Mouse (Mus musculus) left cerebral cortex, adult 11 months (tissue): ENCODE measurements around the gene Pde11a.
A peak's percentile ranks its signal among the peaks of the same experiment; 100 is the strongest.

Source experiments
- DNase-seq: peaks from one replicate; pipeline ENCODE4 v3.0.0; 2022; ENCODE audit warnings: low spot score

Pde11a gene

DNA sequence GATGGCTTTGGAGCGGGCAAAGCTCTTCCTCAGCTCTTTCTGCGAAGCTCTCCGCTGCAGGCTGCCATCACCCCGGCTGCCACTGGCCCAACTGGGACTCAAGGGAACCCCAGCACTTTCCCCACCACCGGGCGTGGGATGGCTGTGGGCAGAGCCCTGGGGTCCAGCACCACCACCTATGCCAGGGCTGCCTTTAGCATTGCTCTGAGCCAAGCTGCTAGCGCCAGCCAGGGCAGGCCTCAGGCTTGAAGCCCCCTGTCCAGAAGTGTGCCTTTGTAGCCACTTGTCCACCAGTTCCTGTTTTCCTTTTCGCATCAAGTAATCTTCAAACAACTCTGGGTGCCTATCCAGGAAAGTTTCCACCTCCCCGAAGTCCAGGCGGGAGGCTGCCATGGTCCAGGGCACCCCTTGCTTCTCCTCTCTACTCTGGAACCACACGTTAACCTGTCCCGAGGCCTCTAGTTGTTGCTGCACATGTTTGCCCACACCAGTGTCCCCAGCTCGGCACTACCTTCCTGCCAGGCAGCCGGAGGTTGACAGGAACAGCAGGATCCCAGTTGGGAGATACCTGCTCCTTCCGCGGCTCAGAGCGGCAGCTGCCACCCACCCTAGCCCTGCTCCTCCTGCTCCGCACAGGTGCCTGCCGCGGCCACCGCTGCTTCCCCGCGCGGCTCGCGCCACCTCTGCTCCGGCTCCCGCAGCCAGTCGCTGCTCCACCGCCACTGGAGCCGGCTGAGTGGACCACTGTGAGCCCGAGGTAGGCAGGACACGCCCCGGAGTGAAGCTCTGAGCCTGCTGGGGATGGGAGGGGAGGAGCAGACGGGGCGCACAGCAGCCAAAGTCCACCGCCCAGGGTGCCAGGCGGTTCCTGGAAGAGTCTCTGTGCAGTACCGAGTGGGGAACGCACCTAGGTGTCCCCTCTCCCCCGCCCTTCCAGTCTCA lies at the start of gene Pde11a:
Gene Pde11a, minus strand, starts transcription at position 560 of the 942 bp plus-strand sequence.
- no peak for DNase-seq

DNA sequence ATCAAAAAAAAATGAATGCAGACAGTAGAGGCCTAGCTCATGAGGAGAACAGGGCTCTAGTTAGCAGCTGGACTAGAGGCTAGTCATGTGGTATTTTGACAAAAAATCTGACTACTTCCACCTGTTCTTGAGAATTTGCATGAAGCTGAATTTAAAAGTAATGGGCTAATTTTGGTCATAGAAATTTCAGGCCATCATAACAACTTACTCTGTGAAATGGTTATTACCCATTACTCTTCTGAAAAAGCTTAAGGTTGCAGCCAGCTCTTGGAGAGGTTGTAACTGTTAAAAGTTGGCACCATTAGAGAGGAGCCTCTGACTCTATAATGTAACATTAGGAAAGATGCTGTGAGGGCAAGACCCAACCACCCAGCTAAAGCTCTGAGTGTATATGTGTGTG lies 48.0 kb upstream of the Pde11a start:
- no peak for DNase-seq

DNA sequence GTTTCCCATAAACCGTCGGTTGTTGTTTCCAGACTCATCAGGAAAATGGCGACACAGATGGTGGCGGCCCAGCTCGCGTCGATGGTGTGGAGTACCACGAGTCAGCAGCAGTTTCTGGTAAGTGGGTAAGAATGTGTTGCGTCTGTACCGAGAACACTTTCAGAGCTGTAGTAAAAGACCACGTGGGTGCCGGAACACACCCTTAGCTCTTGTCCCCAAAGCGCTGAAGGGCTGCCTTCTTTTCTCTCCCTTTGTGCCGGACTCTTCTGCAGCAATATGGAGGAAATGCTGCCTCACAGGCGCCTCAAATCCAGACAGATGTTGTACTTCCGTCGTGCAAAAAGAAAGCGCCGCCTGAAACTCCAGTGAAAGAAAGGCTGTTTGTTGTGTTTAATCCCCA lies 40.1 kb upstream of the Pde11a start:
- DNase-seq = no peak

DNA sequence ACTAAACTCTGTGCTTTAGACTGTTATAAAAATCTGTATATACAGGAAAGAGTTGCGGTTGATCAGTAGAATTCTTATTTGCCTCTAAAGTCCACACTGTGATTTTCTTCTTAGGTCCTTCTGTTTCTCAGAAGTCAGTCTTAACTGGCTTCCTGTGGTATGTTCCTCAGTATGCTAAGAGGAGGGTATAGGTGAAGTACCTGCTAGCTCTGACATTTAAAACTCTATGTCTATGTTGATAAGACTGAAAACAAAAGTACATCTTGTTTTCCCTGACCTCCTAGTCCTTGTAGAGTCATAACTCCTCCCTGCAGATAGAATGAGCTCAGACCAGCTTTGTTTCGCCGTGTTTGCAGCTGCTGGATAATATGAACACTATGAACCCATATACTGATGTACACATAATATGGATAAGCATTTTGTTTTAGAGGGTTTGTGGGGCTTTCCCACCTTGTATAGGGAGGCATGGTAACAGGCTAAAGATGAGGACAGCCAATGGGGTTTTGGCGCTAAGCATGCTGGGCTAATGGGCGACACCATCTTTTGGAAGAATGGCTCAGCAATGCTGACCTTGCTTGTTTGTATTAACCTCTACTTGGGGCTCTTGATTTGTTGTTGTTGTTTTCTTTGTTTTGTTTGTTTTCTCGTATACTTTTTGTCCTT lies 36.1 kb upstream of the Pde11a start:
- no peak for DNase-seq

DNA sequence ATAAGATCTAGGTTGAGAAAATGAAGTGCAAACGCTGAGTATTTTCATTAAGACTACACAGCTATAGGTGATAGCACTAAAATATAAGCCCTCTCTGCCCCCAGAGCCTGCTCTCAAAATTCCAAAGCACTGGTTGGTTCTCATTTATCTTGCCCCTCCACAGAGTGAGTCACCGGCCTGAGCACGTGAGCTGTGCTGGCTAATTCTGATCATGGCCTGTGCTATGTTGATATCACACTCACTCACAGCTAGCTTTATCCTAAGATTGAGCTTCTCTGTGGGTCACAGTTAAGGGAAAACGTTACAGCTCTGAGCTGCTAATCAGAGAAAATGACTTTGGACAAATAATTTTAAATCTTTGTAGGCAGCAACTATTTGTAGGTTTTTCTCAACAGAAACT lies 33.7 kb upstream of the Pde11a start:
- no peak for DNase-seq

DNA sequence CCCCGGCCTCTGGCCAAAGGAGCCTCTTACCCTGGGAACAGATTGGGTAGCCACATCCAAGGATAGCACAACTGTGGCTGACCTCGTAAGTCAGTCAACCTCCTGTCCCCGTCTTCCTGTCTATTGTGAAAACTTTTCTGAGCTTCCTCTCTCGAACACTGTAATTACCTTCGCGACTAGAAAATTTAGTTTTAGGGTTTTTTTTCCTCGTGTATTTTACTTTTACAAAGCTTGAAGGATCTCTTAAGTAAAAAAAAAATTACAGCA lies 32.0 kb upstream of the Pde11a start:
- no peak for DNase-seq

DNA sequence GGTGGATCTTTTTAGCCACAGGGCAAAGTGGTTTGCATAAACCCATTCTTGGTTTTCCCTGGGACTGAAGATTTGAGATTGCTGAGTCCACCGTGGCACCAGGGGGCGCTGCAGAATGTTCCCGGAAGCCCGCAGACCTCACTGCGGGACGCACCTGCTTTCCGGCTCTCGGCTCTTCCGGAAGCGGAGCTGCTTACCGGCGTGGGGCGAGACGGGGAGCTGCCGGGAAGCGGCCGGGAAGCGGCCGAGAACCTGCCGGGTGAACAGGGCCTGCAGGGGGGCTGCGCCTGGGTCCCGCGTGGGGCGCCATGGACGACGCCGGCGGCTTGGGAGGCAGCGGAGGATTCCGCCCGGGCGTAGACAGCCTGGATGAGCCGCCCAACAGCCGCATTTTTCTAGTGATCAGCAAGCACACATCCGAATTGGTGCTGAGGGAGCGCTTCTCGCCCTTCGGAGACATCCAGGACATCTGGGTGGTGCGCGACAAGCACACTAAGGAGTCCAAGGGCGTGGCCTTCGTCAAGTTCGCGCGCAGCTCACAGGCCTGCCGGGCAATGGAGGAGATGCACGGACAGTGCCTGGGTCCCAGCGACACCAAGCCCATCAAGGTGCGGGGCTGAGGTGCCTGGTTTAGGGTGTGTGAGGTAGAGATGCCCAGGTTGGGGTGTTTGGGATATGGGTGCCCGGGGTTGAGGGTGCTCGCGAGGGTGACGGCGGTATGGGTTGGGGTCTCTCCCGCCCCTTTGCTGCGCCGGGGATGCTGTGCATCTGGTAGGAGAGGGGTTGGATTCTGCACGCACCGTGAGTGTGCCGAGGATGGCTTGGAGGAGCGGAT lies 31.5 kb upstream of the Pde11a start, which contains the start of gene Rbm45:
Gene Rbm45, plus strand, starts transcription at position 164 of the 835 bp plus-strand sequence.
- peak; percentile 64 for DNase-seq

GRCm38 (mm10) chr2:76368861-76369660 lies 30.5 kb upstream of the Pde11a start:
- no peak for DNase-seq

DNA sequence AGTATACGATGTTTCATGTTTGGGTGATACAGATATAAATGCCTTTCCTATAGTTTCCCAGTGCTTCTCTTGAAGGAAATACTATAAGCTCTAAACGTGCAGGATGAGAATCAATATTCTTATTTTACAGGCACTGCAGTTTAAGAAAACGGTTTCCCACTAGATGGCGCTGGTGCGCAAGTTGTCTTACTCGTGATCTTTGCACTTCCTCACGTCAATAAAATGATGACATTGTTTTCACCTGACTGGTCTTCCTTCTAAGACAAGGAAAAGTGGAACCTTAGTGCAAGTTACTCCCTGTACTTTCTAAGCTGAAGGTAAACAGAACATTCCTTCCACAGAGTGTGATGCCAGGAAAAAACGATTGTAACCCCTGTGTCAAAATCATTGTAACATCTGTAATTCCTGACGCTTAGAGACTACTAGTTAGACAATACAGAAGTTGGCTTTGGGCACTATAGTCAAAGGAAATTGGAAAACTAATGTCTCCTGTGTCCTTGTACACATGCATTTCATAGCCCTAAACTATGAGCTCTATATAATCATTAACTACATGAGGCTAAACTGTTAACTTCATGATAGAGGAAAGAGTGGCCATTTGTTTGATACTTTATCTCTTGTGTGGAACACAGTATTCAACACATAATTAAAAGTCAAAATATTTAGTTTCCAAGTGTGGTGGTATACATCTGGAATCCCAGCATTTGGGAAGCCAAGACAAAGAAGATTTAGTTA lies 28.8 kb upstream of the Pde11a start:
- peak; percentile 38 for DNase-seq

GRCm38 (mm10) chr2:76365811-76366210 lies 27.2 kb upstream of the Pde11a start:
- no peak for DNase-seq

DNA sequence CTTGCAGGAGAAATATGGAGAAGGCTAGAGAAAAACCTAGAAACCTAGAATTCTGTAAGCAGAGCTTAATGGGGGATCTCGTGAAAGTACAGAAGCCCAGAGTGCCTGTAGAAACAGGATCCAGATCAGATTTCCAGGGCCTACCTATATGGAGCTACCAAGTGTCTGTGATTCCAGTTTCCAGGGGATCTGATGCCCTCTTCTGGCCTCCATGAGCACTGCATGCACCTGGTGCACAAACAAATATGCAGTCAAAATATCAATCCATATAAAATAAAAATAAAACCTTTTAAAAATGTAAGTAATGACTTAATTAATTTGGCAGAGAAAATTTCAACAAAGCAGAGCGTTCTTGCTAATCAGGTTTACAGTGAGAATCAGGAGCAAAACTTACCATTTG lies 23.5 kb upstream of the Pde11a start:
- DNase-seq = no peak

DNA sequence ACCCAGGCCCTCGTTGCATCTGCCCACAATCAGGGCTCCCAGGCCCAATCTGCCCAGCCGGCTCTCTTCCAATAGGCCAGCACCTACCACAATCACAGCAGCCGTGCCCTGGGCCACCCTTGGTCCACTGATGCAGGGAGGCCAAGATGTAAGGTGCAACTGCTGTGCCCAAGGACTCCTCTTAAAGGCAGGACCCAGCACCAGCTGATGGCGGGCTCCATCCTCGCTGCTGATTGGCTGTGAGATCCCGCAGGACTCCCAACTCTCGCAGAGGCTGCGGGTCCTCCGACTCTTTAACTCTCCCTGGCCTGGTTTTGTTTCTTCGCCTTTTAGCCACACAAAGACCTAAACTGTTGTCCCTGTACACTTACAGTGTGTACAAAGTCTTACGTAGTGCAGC lies 21.7 kb upstream of the Pde11a start, which contains the start of gene Cyct:
Gene Cyct, minus strand, starts transcription at position 225 of the 400 bp plus-strand sequence.
- DNase-seq = no peak

DNA sequence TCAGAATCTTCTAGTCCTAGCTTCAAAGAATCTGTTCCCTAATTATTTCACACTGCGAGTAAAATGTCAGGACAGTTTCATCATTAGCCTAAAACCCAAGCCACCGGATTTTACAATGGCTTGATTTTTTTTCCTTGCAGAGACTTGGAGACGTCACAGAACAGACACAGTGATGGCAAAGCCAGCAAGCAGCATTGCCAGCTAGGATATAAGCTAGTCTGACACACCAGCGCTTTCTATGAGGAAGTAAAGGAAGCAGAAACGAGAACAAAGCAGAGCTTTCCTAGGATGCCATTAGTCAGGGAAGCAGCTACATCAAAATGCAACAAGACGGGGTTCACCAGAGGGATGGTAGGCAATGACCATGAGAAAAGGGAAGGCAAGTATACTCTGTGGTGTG lies 9.3 kb upstream of the Pde11a start:
- DNase-seq = no peak

GRCm38 (mm10) chr2:76342146-76342545 lies 3.6 kb upstream of the Pde11a start:
- DNase-seq = no peak

GRCm38 (mm10) chr2:76334596-76334995 lies 4.0 kb downstream of the Pde11a start:
- no peak for DNase-seq

DNA sequence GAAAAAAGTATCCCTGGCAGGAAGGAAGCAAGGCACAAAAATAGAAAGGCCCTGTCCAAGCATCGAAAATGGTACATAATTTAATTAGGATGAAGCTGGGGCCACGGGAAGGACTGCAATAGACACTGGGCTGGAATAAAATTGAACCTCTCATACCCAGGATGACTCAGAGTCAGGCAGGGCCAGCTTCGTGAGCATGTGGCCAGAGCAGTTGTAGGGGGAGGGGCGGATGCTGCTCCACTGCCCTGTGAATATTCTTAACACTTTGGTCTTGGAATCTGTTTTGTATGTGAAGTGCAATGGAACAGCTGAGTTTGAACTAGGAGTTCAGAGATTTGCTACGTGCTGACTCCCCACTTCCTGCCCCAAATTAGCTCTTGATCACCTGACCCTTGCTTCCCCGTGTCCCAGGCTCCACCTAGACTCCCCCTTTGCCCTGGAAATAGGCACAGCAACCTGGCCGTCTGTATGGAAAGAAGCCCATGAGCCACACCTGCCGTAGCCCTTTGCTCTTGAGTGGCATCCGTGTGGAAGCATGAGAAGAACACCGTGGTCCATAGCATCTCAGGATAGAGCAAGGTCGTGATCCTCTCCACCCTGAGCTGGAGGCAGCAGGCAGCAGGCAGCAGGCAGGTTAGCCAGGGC lies 6.3 kb downstream of the Pde11a start:
- DNase-seq = no peak

- DNase-seq = no peak
These were observed 8.5 kb downstream of the Pde11a start for GRCm38 (mm10) chr2:76330081-76330480.

- no peak for DNase-seq
These were observed 12.4 kb downstream of the Pde11a start for GRCm38 (mm10) chr2:76326161-76326560.

DNA sequence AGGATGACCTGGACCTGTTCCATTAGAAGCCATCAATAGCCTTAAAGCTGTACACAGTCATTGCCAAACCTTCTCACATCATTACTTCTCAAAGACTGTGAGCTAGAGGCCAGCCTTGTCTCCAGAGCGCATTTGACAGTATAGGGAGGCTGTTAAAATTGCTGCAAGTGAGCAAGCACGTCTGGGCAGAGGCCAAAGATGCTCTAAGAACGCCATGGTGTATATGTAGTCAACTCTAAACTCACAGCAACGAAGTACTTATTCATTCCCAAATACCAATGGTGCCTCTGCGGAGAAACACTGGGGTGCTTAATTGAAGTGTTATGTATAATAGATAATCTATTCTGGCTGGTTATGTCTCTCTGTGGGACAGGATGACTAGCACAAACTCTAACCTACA lies 14.1 kb downstream of the Pde11a start:
- DNase-seq = no peak

- no peak for DNase-seq
These were observed 15.2 kb downstream of the Pde11a start for GRCm38 (mm10) chr2:76323185-76323875.
